Mouse (Mus musculus): ENCODE data around the gene Aadacl3.

GRCm38 (mm10) chr4:144441582-144441981 lies 22.0 kb downstream of the Aadacl3 start:
- TF ChIP-seq CTCF (IDR thresholded peaks at IDR 0.05; ENCODE audit: low read depth, low read length) (no peak), TAL1 (conservative IDR thresholded peaks at IDR 0.05; ENCODE audit: low read depth, low read length) (no peak), GATA1 (IDR thresholded peaks at IDR 0.05; ENCODE audit: borderline replicate concordance, low read length) (no peak), POLR2AphosphoS5 (IDR thresholded peaks at IDR 0.05; ENCODE audit: insufficient replicate concordance, low read depth, low read length) (no peak)
